Mouse (Mus musculus) forebrain, embryonic 12.5 days (tissue): ENCODE measurements around the gene Ercc6l2. TPM values are rescaled to one million over a fixed set of nuclear protein-coding genes. Genes with fewer than 3 reads are reported as not detected.

ENCODE experiments used
- ATAC-seq: fragments of 200-750 bp; cut with Nextera tagmentation; 2 replicates; pipeline ENCODE4 v1.8.0; 2017; ENCODE audit warnings: moderate TSS enrichment; ENCODE audit not compliant: low FRiP score
- H3K27ac ChIP-seq: fragments of 300-500 bp; sonication (generic); 2 replicates; pipeline ENCODE4 v1.5.1; 2016; ENCODE audit warnings: mild to moderate bottlenecking
- H3K27me3 ChIP-seq: fragments of 300-500 bp; sonication (generic); 2 replicates; pipeline ENCODE4 v1.6.1; 2016; ENCODE audit warnings: mild to moderate bottlenecking
- H3K36me3 ChIP-seq: fragments of 300-500 bp; sonication (generic); replicated peaks from 2 replicates; pipeline ENCODE4 v1.6.1; 2016; ENCODE audit warnings: mild to moderate bottlenecking
- H3K4me1 ChIP-seq: fragments of 300-500 bp; sonication (generic); 2 replicates; pipeline ENCODE4 v1.6.1; 2016
- H3K4me2 ChIP-seq: fragments of 300-500 bp; sonication (generic); 2 replicates; pipeline ENCODE4 v1.6.1; 2016; ENCODE audit warnings: mild to moderate bottlenecking, moderate library complexity
- H3K4me3 ChIP-seq: fragments of 300-500 bp; sonication (generic); replicated peaks from 2 replicates; pipeline ENCODE4 v1.5.1; 2016; ENCODE audit warnings: mild to moderate bottlenecking
- H3K9ac ChIP-seq: fragments of 300-500 bp; sonication (generic); 2 replicates; pipeline ENCODE4 v1.6.1; 2016; ENCODE audit warnings: mild to moderate bottlenecking
- H3K9me3 ChIP-seq: fragments of 300-500 bp; sonication (generic); 2 replicates; pipeline ENCODE4 v1.6.1; 2016
- WGBS: fragments of 180-500 bp; shearing (Covaris S2); methylation state at CpG from one replicate; pipeline ENCODE4 v1.1.7; 2016; 5-methylcytosine and 5-hydroxymethylcytosine counted together
- polyA plus RNA-seq: library from polyadenylated mRNA; unstranded; fragments of >200 nt; fragmentation: Nextera tagmentation; extraction: Ambion mirVana; gene quantifications from 2 replicates; pipeline ENCODE4 v1.2.1, GENCODE M21; 2016

The Ercc6l2 gene
- 22.0 and 25.7 TPM in 2 replicates for polyA plus RNA-seq

- no peaks in the 10 kb centered on the region for H3K9me3 ChIP-seq
- peaks cover 13% of the 10 kb centered on the region for H3K4me1 ChIP-seq
- H3K9ac ChIP-seq = peak within 1 kb of the TSS; percentile 76
- peak; percentile 99 for ATAC-seq
- peak within 1 kb of the TSS; percentile 55 for H3K4me3 ChIP-seq
- peak within 1 kb of the TSS; percentile 89 for H3K27ac ChIP-seq
- H3K27me3 ChIP-seq = no peaks in the 10 kb centered on the region
- H3K36me3 ChIP-seq = no peaks in the 10 kb centered on the region
- under 1% methylated on average over 87 of the region's 87 CpGs for WGBS
- peak within 1 kb of the TSS; percentile 71 for H3K4me2 ChIP-seq
Observed at GRCm38 (mm10) chr13:63814746-63815681, at the start of gene Ercc6l2. TSS of gene Ercc6l2 (plus strand) at chr13:63815240.

- H3K27me3 ChIP-seq = no peaks in the 10 kb centered on the region
- H3K9ac ChIP-seq = no peak overlapping the region
- no peak overlapping the region for H3K4me3 ChIP-seq
- H3K36me3 ChIP-seq = no peaks in the 10 kb centered on the region
- ATAC-seq = no peak
- no peaks in the 10 kb centered on the region for H3K9me3 ChIP-seq
- 78% methylated on average over 11 of the region's 11 CpGs for WGBS
- no peaks in the 10 kb centered on the region for H3K4me1 ChIP-seq
- no peak overlapping the region for H3K4me2 ChIP-seq
- H3K27ac ChIP-seq = no peak overlapping the region
Observed at GRCm38 (mm10) chr13:63766065-63766464, 49.0 kb upstream of the Ercc6l2 start.

GRCm38 (mm10) chr13:63771009-63771408 lies 44.0 kb upstream of the Ercc6l2 start:
- Histone ChIP-seq H3K4me1 (no peaks in the 10 kb centered on the region), H3K9ac (no peak overlapping the region), H3K4me3 (no peak overlapping the region), H3K4me2 (no peak overlapping the region), H3K36me3 (no peaks in the 10 kb centered on the region), H3K27ac (no peak overlapping the region), H3K9me3 (no peaks in the 10 kb centered on the region), H3K27me3 (no peaks in the 10 kb centered on the region)
- no peak for ATAC-seq
- whole genome bisulfite sequencing = 82% methylated on average over 3 of the region's 3 CpGs

GRCm38 (mm10) chr13:63778925-63779324 lies 36.1 kb upstream of the Ercc6l2 start:
- no peaks in the 10 kb centered on the region for H3K27me3 ChIP-seq
- 81% methylated on average over 4 of the region's 4 CpGs for WGBS
- ATAC-seq = no peak
- no peak overlapping the region for H3K27ac ChIP-seq
- no peak overlapping the region for H3K9ac ChIP-seq
- no peaks in the 10 kb centered on the region for H3K9me3 ChIP-seq
- no peaks in the 10 kb centered on the region for H3K4me1 ChIP-seq
- H3K4me3 ChIP-seq = no peak overlapping the region
- no peaks in the 10 kb centered on the region for H3K36me3 ChIP-seq
- H3K4me2 ChIP-seq = no peak overlapping the region

- Histone ChIP-seq H3K4me3 (no peak overlapping the region), H3K27me3 (no peaks in the 10 kb centered on the region), H3K4me2 (no peak overlapping the region), H3K9ac (no peak overlapping the region), H3K9me3 (no peaks in the 10 kb centered on the region), H3K27ac (no peak overlapping the region), H3K4me1 (no peaks in the 10 kb centered on the region), H3K36me3 (no peaks in the 10 kb centered on the region)
- ATAC-seq = peak; percentile 58; the same call in 1 of the 2 replicates
- WGBS = 67% methylated on average over 2 of the region's 2 CpGs
Observed at GRCm38 (mm10) chr13:63779376-63780291, 35.4 kb upstream of the Ercc6l2 start.

GRCm38 (mm10) chr13:63792234-63792831 lies 22.7 kb upstream of the Ercc6l2 start:
- no peaks in the 10 kb centered on the region for H3K36me3 ChIP-seq
- H3K4me1 ChIP-seq = no peaks in the 10 kb centered on the region
- H3K27ac ChIP-seq = no peak overlapping the region
- no peaks in the 10 kb centered on the region for H3K9me3 ChIP-seq
- no peak overlapping the region for H3K4me2 ChIP-seq
- no peaks in the 10 kb centered on the region for H3K27me3 ChIP-seq
- no peak overlapping the region for H3K9ac ChIP-seq
- no peak overlapping the region for H3K4me3 ChIP-seq
- 93% methylated on average over 2 of the region's 2 CpGs for WGBS
- no peak for ATAC-seq

- Histone ChIP-seq H3K36me3 (no peaks in the 10 kb centered on the region), H3K4me2 (no peak overlapping the region), H3K9ac (no peak overlapping the region), H3K4me3 (no peak overlapping the region), H3K27ac (no peak overlapping the region), H3K27me3 (no peaks in the 10 kb centered on the region), H3K9me3 (no peaks in the 10 kb centered on the region), H3K4me1 (no peaks in the 10 kb centered on the region)
- WGBS = 86% methylated on average over 7 of the region's 7 CpGs
- ATAC-seq = no peak
Observed at GRCm38 (mm10) chr13:63793345-63794308, 21.4 kb upstream of the Ercc6l2 start.

GRCm38 (mm10) chr13:63798677-63799076 lies 16.4 kb upstream of the Ercc6l2 start:
- 92% methylated on average over 3 of the region's 3 CpGs for WGBS
- Histone ChIP-seq H3K36me3 (no peaks in the 10 kb centered on the region), H3K4me3 (no peak overlapping the region), H3K9me3 (no peaks in the 10 kb centered on the region), H3K4me1 (no peaks in the 10 kb centered on the region), H3K27me3 (no peaks in the 10 kb centered on the region), H3K4me2 (no peak overlapping the region), H3K27ac (no peak overlapping the region), H3K9ac (no peak overlapping the region)
- ATAC-seq = no peak

GRCm38 (mm10) chr13:63799940-63800339 lies 15.1 kb upstream of the Ercc6l2 start:
- Histone ChIP-seq H3K4me2 (no peak overlapping the region), H3K9me3 (no peaks in the 10 kb centered on the region), H3K27ac (no peak overlapping the region), H3K4me1 (no peaks in the 10 kb centered on the region), H3K27me3 (no peaks in the 10 kb centered on the region), H3K36me3 (no peaks in the 10 kb centered on the region), H3K4me3 (no peak overlapping the region), H3K9ac (no peak overlapping the region)
- ATAC-seq = no peak
- 63% methylated on average over 1 of the region's 1 CpGs for WGBS

GRCm38 (mm10) chr13:63801289-63801688 lies 13.8 kb upstream of the Ercc6l2 start:
- 91% methylated on average over 1 of the region's 1 CpGs for WGBS

GRCm38 (mm10) chr13:63807233-63807632 lies 7.8 kb upstream of the Ercc6l2 start:
- H3K9ac ChIP-seq = no peak overlapping the region
- 83% methylated on average over 1 of the region's 1 CpGs for WGBS

More at GRCm38 (mm10) chr13:63801289-63801688, 13.8 kb upstream of the Ercc6l2 start:
- H3K27me3 ChIP-seq = no peaks in the 10 kb centered on the region
- no peak overlapping the region for H3K27ac ChIP-seq
- H3K36me3 ChIP-seq = no peaks in the 10 kb centered on the region
- no peaks in the 10 kb centered on the region for H3K4me1 ChIP-seq
- ATAC-seq = no peak
- no peak overlapping the region for H3K4me2 ChIP-seq
- H3K4me3 ChIP-seq = no peak overlapping the region
- no peaks in the 10 kb centered on the region for H3K9me3 ChIP-seq
- no peak overlapping the region for H3K9ac ChIP-seq

More at GRCm38 (mm10) chr13:63807233-63807632, 7.8 kb upstream of the Ercc6l2 start:
- Histone ChIP-seq H3K9me3 (no peaks in the 10 kb centered on the region), H3K36me3 (no peaks in the 10 kb centered on the region), H3K27ac (no peak overlapping the region), H3K4me2 (no peak overlapping the region), H3K4me1 (no peaks in the 10 kb centered on the region), H3K4me3 (no peak overlapping the region), H3K27me3 (no peaks in the 10 kb centered on the region)
- ATAC-seq = no peak
